Mouse (Mus musculus): ENCODE data around the gene Ccdc141. TPM values are rescaled to one million over a fixed set of nuclear protein-coding genes. Genes with fewer than 3 reads are reported as not detected.

Gene Ccdc141
- polyA plus RNA-seq, 1 experiment from 2014 or later = 2.5 TPM

- 30% methylated on average over 23 of the region's 23 CpGs for WGBS
- DNase-seq (ENCODE audit: low spot score, missing footprints) = peak; percentile 91
- Histone ChIP-seq H3K27ac (ENCODE audit: low read depth, low read length) (no peak overlapping the region), H3K4me2 (peak overlapping the region; percentile 40), H3K36me3 (ENCODE audit: control insufficient read depth, insufficient read depth, low read length) (no peaks in the 10 kb centered on the region), H3K4me1 (ENCODE audit: control insufficient read depth, insufficient read depth, low read length) (peaks cover 26% of the 10 kb centered on the region), H3K9ac (ENCODE audit: low read length) (peak overlapping the region; percentile 36; the same call in 1 of the 2 replicates), H3K4me3 (ENCODE audit: low read depth, low read length) (no peak overlapping the region), H3K27me3 (ENCODE audit: control insufficient read depth, insufficient read depth, low read length) (no peaks in the 10 kb centered on the region), H3K9me3 (ENCODE audit: control insufficient read depth, low read length) (no peaks in the 10 kb centered on the region)
- peak; percentile 67 for ATAC-seq (ENCODE audit: low FRiP score)
Observed at GRCm38 (mm10) chr2:77171444-77172240, 1.2 kb upstream of the Ccdc141 start.

GRCm38 (mm10) chr2:77169916-77170632 is 362 bp downstream of the Ccdc141 start:
- no peaks in the 10 kb centered on the region for H3K9me3 ChIP-seq (ENCODE audit: control insufficient read depth, low read length)
- peak overlapping the region; percentile 56 for H3K4me2 ChIP-seq
- 4% methylated on average over 18 of the region's 21 CpGs for WGBS
- DNase-seq (ENCODE audit: low spot score, missing footprints) = peak; percentile 94
- H3K4me1 ChIP-seq (ENCODE audit: control insufficient read depth, insufficient read depth, low read length) = peaks cover 26% of the 10 kb centered on the region
- peak; percentile 51 for ATAC-seq (ENCODE audit: low FRiP score)
- H3K27me3 ChIP-seq (ENCODE audit: control insufficient read depth, insufficient read depth, low read length) = no peaks in the 10 kb centered on the region
- no peaks in the 10 kb centered on the region for H3K36me3 ChIP-seq (ENCODE audit: control insufficient read depth, insufficient read depth, low read length)
- no peak overlapping the region for H3K27ac ChIP-seq (ENCODE audit: low read depth, low read length)
- H3K9ac ChIP-seq (ENCODE audit: low read length) = peak overlapping the region; percentile 49; the same call in 1 of the 2 replicates
- peak overlapping the region; percentile 23 for H3K4me3 ChIP-seq (ENCODE audit: low read depth, low read length)

GRCm38 (mm10) chr2:77169218-77169617 is 1.2 kb downstream of the Ccdc141 start:
- Histone ChIP-seq H3K9ac (ENCODE audit: low read length) (no peak overlapping the region), H3K27ac (ENCODE audit: low read depth, low read length) (no peak overlapping the region), H3K36me3 (ENCODE audit: control insufficient read depth, insufficient read depth, low read length) (no peaks in the 10 kb centered on the region), H3K4me3 (ENCODE audit: low read depth, low read length) (no peak overlapping the region), H3K4me2 (no peak overlapping the region), H3K4me1 (ENCODE audit: control insufficient read depth, insufficient read depth, low read length) (peaks cover 26% of the 10 kb centered on the region), H3K27me3 (ENCODE audit: control insufficient read depth, insufficient read depth, low read length) (no peaks in the 10 kb centered on the region), H3K9me3 (ENCODE audit: control insufficient read depth, low read length) (no peaks in the 10 kb centered on the region)
- no peak for ATAC-seq (ENCODE audit: low FRiP score)
- DNase-seq (ENCODE audit: low spot score, missing footprints) = no peak
- 75% methylated on average over 4 of the region's 4 CpGs for WGBS

- H3K4me2 ChIP-seq = no peak overlapping the region
- H3K9me3 ChIP-seq (ENCODE audit: control insufficient read depth, low read length) = no peaks in the 10 kb centered on the region
- ATAC-seq (ENCODE audit: low FRiP score) (no peak), DNase-seq (ENCODE audit: low spot score, missing footprints) (peak; percentile 77)
- no peaks in the 10 kb centered on the region for H3K36me3 ChIP-seq (ENCODE audit: control insufficient read depth, insufficient read depth, low read length)
- WGBS = 89% methylated on average over 7 of the region's 7 CpGs
- H3K27ac ChIP-seq (ENCODE audit: low read depth, low read length) = no peak overlapping the region
- H3K4me1 ChIP-seq (ENCODE audit: control insufficient read depth, insufficient read depth, low read length) = peaks cover 26% of the 10 kb centered on the region
- H3K4me3 ChIP-seq (ENCODE audit: low read depth, low read length) = no peak overlapping the region
- no peaks in the 10 kb centered on the region for H3K27me3 ChIP-seq (ENCODE audit: control insufficient read depth, insufficient read depth, low read length)
- no peak overlapping the region for H3K9ac ChIP-seq (ENCODE audit: low read length)
Observed at GRCm38 (mm10) chr2:77168781-77169180, 1.7 kb downstream of the Ccdc141 start.

- peak; percentile 31 for DNase-seq (ENCODE audit: low spot score, missing footprints)
- Histone ChIP-seq H3K27ac (ENCODE audit: low read depth, low read length) (no peak overlapping the region), H3K27me3 (ENCODE audit: control insufficient read depth, insufficient read depth, low read length) (no peaks in the 10 kb centered on the region), H3K4me3 (ENCODE audit: low read depth, low read length) (no peak overlapping the region), H3K4me2 (no peak overlapping the region), H3K9me3 (ENCODE audit: control insufficient read depth, low read length) (no peaks in the 10 kb centered on the region), H3K4me1 (ENCODE audit: control insufficient read depth, insufficient read depth, low read length) (peaks cover 26% of the 10 kb centered on the region), H3K9ac (ENCODE audit: low read length) (no peak overlapping the region), H3K36me3 (ENCODE audit: control insufficient read depth, insufficient read depth, low read length) (no peaks in the 10 kb centered on the region)
- ATAC-seq (ENCODE audit: low FRiP score) = no peak
- 89% methylated on average over 13 of the region's 13 CpGs for WGBS
Observed at GRCm38 (mm10) chr2:77168081-77168685, 2.3 kb downstream of the Ccdc141 start.

- Histone ChIP-seq H3K9me3 (ENCODE audit: control insufficient read depth, low read length) (no peaks in the 10 kb centered on the region), H3K4me1 (ENCODE audit: control insufficient read depth, insufficient read depth, low read length) (peaks cover 14% of the 10 kb centered on the region), H3K4me3 (ENCODE audit: low read depth, low read length) (no peak overlapping the region), H3K4me2 (no peak overlapping the region), H3K27ac (ENCODE audit: low read depth, low read length) (no peak overlapping the region), H3K36me3 (ENCODE audit: control insufficient read depth, insufficient read depth, low read length) (no peaks in the 10 kb centered on the region), H3K27me3 (ENCODE audit: control insufficient read depth, insufficient read depth, low read length) (no peaks in the 10 kb centered on the region), H3K9ac (ENCODE audit: low read length) (no peak overlapping the region)
- peak; percentile 61 for DNase-seq (ENCODE audit: low spot score, missing footprints)
- no peak for ATAC-seq (ENCODE audit: low FRiP score)
- WGBS = 85% methylated on average over 4 of the region's 4 CpGs
Observed at GRCm38 (mm10) chr2:77166366-77166765, 4.1 kb downstream of the Ccdc141 start.

GRCm38 (mm10) chr2:77164662-77165061 is 5.8 kb downstream of the Ccdc141 start:
- 87% methylated on average over 3 of the region's 3 CpGs for WGBS
- Histone ChIP-seq H3K36me3 (ENCODE audit: control insufficient read depth, insufficient read depth, low read length) (no peaks in the 10 kb centered on the region), H3K27me3 (ENCODE audit: control insufficient read depth, insufficient read depth, low read length) (no peaks in the 10 kb centered on the region), H3K4me2 (no peak overlapping the region), H3K9ac (ENCODE audit: low read length) (no peak overlapping the region), H3K9me3 (ENCODE audit: control insufficient read depth, low read length) (no peaks in the 10 kb centered on the region), H3K4me3 (ENCODE audit: low read depth, low read length) (no peak overlapping the region), H3K4me1 (ENCODE audit: control insufficient read depth, insufficient read depth, low read length) (peaks cover under 1% of the 10 kb centered on the region), H3K27ac (ENCODE audit: low read depth, low read length) (no peak overlapping the region)
- DNase-seq (ENCODE audit: low spot score, missing footprints) = no peak
- no peak for ATAC-seq (ENCODE audit: low FRiP score)

GRCm38 (mm10) chr2:77163381-77163780 is 7.1 kb downstream of the Ccdc141 start:
- ATAC-seq (ENCODE audit: low FRiP score) (no peak), DNase-seq (ENCODE audit: low spot score, missing footprints) (peak; percentile 31)
- Histone ChIP-seq H3K9me3 (ENCODE audit: control insufficient read depth, low read length) (no peaks in the 10 kb centered on the region), H3K4me3 (ENCODE audit: low read depth, low read length) (no peak overlapping the region), H3K4me2 (no peak overlapping the region), H3K27me3 (ENCODE audit: control insufficient read depth, insufficient read depth, low read length) (no peaks in the 10 kb centered on the region), H3K36me3 (ENCODE audit: control insufficient read depth, insufficient read depth, low read length) (no peaks in the 10 kb centered on the region), H3K9ac (ENCODE audit: low read length) (no peak overlapping the region), H3K27ac (ENCODE audit: low read depth, low read length) (no peak overlapping the region), H3K4me1 (ENCODE audit: control insufficient read depth, insufficient read depth, low read length) (no peaks in the 10 kb centered on the region)
- WGBS = 91% methylated on average over 3 of the region's 3 CpGs

GRCm38 (mm10) chr2:77162135-77162534 is 8.3 kb downstream of the Ccdc141 start:
- DNase-seq (ENCODE audit: low spot score, missing footprints) (no peak), ATAC-seq (ENCODE audit: low FRiP score) (no peak)
- H3K9ac ChIP-seq (ENCODE audit: low read length) = no peak overlapping the region
- no peak overlapping the region for H3K27ac ChIP-seq (ENCODE audit: low read depth, low read length)
- H3K4me1 ChIP-seq (ENCODE audit: control insufficient read depth, insufficient read depth, low read length) = no peaks in the 10 kb centered on the region
- no peaks in the 10 kb centered on the region for H3K9me3 ChIP-seq (ENCODE audit: control insufficient read depth, low read length)
- H3K36me3 ChIP-seq (ENCODE audit: control insufficient read depth, insufficient read depth, low read length) = no peaks in the 10 kb centered on the region
- no peaks in the 10 kb centered on the region for H3K27me3 ChIP-seq (ENCODE audit: control insufficient read depth, insufficient read depth, low read length)
- 86% methylated on average over 3 of the region's 3 CpGs for WGBS
- H3K4me2 ChIP-seq = no peak overlapping the region
- H3K4me3 ChIP-seq (ENCODE audit: low read depth, low read length) = no peak overlapping the region

Measured in midbrain, embryonic 11.5 days (tissue).